Mouse (Mus musculus) testis, adult 2 months (tissue): Measurements from ENCODE around the gene Pi4kb. TPM values are rescaled to one million over a fixed set of nuclear protein-coding genes. Genes with fewer than 3 reads are reported as not detected.
"Not testable (repeated sequence)": the region's sequence is repeated elsewhere in the genome, so short reads cannot be mapped to it uniquely, and the experiment has no call there.

ENCODE experiments used
- H3K27ac ChIP-seq: fragments of 200-500 bp; 2 replicates; pipeline ENCODE4 v1.5.1; 2012; ENCODE audit warnings: low read depth, low read length; ENCODE audit not compliant: control insufficient read depth, insufficient read depth
- H3K27me3 ChIP-seq: fragments of 200-500 bp; 2 replicates; pipeline ENCODE4 v1.6.1; 2012; ENCODE audit warnings: mild to moderate bottlenecking, low read length, moderate library complexity; ENCODE audit not compliant: control insufficient read depth, insufficient read depth
- H3K36me3 ChIP-seq: fragments of 200-500 bp; 2 replicates; pipeline ENCODE4 v1.6.1; 2012; ENCODE audit warnings: mild to moderate bottlenecking, low read length; ENCODE audit not compliant: control insufficient read depth, insufficient read depth
- H3K4me1 ChIP-seq: fragments of 200-500 bp; 2 replicates; pipeline ENCODE4 v1.6.1; 2012; ENCODE audit warnings: low read length; ENCODE audit not compliant: control insufficient read depth, insufficient read depth
- H3K4me3 ChIP-seq: fragments of 200-500 bp; 2 replicates; pipeline ENCODE4 v1.5.1; 2012; ENCODE audit warnings: low read depth, mild to moderate bottlenecking, low read length, moderate library complexity, mixed read lengths; ENCODE audit not compliant: control insufficient read depth
- CTCF ChIP-seq: fragments of 200-500 bp; IDR thresholded peaks from 2 replicates; pipeline ENCODE4 v1.5.1; 2012; ENCODE audit warnings: low read depth, mild to moderate bottlenecking, inconsistent platforms, low read length, moderate library complexity; ENCODE audit not compliant: control insufficient read depth, insufficient read depth, insufficient replicate concordance
- POLR2A ChIP-seq: fragments of 200-500 bp; IDR thresholded peaks from 2 replicates; pipeline ENCODE4 v1.6.1; 2012; ENCODE audit warnings: low read depth, mild to moderate bottlenecking, inconsistent platforms, low read length, moderate library complexity; ENCODE audit not compliant: control insufficient read depth
- polyA plus RNA-seq: library from polyadenylated mRNA; depleted of rRNA; stranded (reverse); fragments of >200 nt; gene quantifications from 2 replicates; pipeline ENCODE4 v1.2.3, GENCODE M21; 2012; rRNA removed

Pi4kb gene
- polyA plus RNA-seq: 24.1 and 24.3 TPM in 2 replicates

GRCm38 (mm10) chr3:94974528-94975422 is at the start of gene Pi4kb:
Gene Pi4kb, plus strand, starts transcription at chr3:94974731.
- H3K4me3 ChIP-seq: peak within 1 kb of the TSS; percentile 88
- H3K4me1 ChIP-seq: peaks cover 5% of the 10 kb centered on the region
- H3K27me3 ChIP-seq: no peaks in the 10 kb centered on the region
- TF ChIP-seq CTCF (no peak), POLR2A (peak; percentile 59; the same call in 1 of the 2 replicates)
- no peaks in the 10 kb centered on the region; the same call in 1 of the 2 replicates for H3K36me3 ChIP-seq
- peak within 1 kb of the TSS; percentile 97 for H3K27ac ChIP-seq

DNA sequence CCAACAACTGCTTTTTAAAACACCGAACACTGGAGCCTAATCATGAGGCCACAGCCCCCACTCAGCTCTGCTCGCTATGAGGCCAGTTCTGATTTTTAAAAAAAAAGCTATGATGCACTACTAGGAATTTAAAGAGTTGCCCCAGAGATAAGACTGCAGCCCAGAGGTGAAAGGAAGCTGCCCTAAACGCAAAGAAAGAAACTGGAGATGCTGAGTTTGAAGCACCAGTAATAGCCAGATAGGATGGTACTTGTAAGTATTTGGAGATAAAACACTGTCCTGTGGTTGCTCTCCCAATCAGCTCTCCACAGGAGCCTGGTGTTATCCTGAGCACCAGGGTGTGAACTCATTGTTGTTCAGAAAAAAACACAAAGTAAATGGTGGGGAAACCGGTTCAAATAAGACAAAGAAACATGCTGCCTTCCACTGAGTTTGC is 48.2 kb upstream of the Pi4kb start:
- H3K27me3 ChIP-seq, H3K27ac ChIP-seq, H3K36me3 ChIP-seq, H3K4me1 ChIP-seq, H3K4me3 ChIP-seq: not testable (repeated sequence)

DNA sequence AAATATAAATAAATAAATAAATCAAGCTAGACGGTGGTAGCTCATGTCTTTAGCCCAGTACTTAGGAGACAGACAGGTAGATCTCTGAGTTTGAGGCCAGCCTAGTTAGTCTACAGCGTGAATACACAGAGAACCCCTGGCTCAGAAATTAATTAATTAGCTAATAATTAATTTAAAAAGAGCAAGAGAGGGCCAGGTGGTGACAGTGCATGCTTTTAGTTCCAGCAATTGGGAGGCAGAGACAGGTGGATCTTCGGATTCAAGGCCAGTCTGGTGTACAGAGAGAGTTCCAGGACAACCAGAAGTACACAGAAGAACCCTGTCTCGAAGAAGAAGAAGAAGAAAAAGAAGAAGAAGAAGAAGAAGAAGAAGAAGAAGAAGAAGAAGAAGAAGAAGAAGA is 45.6 kb upstream of the Pi4kb start:
- H3K36me3 ChIP-seq, H3K27ac ChIP-seq, H3K27me3 ChIP-seq, H3K4me3 ChIP-seq, H3K4me1 ChIP-seq: not testable (repeated sequence)

DNA sequence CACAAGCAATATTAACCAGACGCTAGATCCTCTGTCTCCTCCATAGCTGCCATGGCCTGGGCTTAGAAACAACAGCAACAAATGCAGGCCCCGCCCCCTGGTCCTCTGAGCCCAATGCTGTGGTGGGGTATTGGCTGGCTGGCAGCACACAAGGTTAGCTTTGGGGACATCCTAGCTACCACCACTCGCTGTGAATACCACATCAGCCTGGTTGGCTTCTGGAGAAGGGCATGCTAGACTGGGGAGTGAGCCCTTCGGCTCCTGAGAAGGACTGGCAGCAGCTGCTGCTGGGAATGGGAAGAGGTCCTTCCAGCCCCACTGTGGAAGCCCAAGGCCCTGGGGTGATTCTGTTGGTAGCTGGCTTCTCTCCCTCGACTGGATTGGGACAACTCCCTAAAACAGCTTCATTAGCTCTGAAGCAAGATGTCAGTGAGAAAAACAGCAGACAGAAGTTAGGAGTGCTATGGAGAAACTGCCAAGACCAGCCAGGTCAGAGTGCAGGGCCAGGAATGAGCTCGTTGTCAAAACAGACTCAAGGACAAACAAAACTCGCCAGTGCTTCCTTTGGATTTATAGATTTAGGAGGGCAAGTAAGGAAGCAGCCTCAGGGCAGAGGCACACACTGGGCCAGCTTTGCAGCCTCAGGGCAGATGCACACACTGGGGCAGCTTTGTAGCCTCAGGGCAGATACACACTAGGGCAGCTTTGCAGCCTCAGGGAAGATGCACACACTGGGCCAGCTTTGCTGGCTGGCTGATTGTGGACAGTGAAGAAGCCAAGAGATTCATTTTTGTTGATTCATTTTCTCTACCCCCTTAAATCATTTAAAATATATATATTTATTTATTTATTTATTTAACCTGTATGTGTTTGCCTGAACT is 43.9 kb upstream of the Pi4kb start:
- not testable (repeated sequence) for H3K4me1 ChIP-seq, H3K27me3 ChIP-seq
- H3K27ac ChIP-seq: peak overlapping the region; percentile 66

DNA sequence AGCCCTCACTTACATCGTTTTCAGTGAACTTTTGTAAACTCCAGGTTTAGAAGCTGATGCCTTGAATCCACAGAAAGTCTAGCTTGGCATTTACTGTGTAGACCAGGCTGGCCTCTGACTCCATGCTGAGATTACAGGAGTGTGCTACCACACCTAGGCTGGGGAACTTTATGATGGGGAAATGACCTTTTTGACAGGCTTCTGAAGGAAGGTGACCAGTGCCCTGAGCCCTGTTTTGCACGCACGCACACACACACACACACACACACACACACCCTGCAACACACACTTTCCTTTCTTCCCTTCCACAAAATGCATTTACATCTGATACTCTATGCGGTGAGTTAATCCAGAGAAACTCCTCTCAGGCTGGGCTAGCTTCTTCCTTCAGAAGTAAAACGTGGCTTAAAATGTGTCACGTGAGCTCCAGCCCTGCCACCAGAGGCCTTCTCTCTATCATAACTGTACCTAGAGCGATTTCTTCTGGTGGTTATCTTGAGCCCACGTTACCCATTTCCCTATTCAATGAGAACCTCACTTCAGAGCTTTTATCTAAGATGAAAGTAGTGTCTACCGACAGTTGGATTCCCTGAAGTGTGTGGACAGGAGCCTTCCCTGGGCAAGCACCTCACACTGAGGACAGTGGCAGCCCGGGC is 43.0 kb upstream of the Pi4kb start:
- H3K4me1 ChIP-seq, H3K4me3 ChIP-seq, H3K27me3 ChIP-seq, H3K36me3 ChIP-seq: not testable (repeated sequence)
- 0 out of 2 replicates have a peak overlapping the region, but pooled peaks have one; percentile 17 for H3K27ac ChIP-seq

More for the DNA sequence above, 43.9 kb upstream of the Pi4kb start:
- H3K36me3 ChIP-seq, H3K4me3 ChIP-seq: not testable (repeated sequence)

GRCm38 (mm10) chr3:94932279-94932678 is 42.3 kb upstream of the Pi4kb start:
- H3K27ac ChIP-seq: peak overlapping the region; percentile 90; the same call in 1 of the 2 replicates
- H3K27me3 ChIP-seq, H3K4me1 ChIP-seq, H3K36me3 ChIP-seq, H3K4me3 ChIP-seq: not testable (repeated sequence)

DNA sequence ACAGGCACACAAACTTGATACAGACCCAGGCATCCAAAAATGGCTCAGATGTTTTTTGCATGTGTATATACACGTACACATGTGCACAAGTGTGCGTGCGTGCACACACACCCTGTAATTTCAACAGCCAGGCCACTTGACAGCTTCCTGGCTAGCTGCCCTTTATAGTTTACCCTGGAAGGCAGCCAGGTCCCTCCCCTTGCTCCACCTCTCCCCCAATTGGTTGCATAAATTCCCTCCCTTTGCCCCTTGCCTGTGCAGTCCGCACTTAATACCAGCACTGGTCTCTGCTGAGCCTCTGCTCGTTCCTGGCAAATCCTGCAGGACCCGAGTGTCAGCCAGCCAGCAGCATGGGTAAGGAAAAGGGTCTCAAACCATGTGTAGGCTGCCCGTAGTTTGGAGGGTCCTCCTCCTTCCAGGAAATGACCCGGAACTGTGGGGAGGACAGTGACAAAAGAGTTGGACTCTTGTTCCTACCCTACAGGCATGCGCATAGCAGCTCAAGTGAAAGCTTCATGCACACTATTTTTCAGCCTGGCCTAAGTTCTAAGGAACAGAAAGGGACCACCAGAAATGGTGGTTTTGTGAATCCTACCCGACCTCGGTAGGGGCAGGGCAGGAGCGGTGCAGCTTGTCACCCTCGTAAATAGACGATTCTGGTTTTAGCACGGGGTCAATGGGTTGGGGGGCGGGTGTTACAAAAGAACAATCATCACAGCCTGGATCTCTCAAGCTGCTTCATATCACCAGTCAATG is 41.5 kb upstream of the Pi4kb start, which contains the start of gene Selenbp1:
Gene Selenbp1 (plus strand): TSS at position 248 of the 756 bp plus-strand sequence.
- peak within 1 kb of the TSS; percentile 90 for H3K27ac ChIP-seq
- TF ChIP-seq CTCF: no peak
- peak; percentile 65; the same call in 1 of the 2 replicates for TF ChIP-seq POLR2A
- H3K27me3 ChIP-seq: no peaks in the 10 kb centered on the region
- no peaks in the 10 kb centered on the region for H3K36me3 ChIP-seq
- no peaks in the 10 kb centered on the region; the same call in 1 of the 2 replicates for H3K4me1 ChIP-seq
- H3K4me3 ChIP-seq: peak within 1 kb of the TSS; percentile 74

DNA sequence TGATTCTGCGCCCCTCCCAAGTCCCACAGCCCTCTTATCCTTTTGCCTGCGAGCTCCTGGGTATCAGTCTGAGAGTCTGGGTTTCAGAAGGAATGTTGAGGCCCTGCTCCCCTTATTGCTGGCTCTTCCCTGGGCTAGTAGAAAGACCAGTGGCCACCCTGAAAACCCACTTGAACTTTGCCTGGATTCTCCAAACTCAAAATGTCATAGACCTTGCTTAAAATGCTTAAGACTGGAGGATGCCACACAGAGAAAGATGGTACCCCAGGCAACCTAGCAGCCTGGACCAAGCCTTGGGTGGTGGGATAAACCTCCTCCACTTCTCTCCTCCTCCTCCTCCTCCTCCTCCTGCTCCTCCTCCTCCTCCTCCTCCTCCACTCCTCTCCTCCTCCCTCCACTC is 40.9 kb upstream of the Pi4kb start:
- H3K36me3 ChIP-seq, H3K4me3 ChIP-seq, H3K27ac ChIP-seq, H3K4me1 ChIP-seq, H3K27me3 ChIP-seq: not testable (repeated sequence)

DNA sequence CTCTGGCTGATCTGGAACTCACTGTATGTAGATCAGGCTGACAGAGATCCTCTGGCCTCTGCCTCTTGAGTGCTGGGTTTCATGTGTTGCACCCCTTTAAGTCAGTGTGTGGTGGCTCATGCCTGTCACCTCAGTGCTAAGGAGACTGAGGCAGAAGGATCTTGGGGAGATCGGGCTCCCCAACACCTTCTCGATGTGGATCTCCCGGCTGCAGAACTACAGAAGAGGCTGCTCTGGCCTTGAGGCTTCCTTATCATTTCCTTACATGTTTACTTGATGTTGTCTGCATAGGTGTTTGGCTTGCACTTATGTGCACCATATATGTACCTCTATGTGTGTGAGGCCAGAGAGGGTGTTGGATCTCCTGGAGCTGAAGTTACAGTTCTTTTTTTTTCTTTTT is 40.0 kb upstream of the Pi4kb start:
- H3K4me3 ChIP-seq, H3K4me1 ChIP-seq, H3K27me3 ChIP-seq, H3K36me3 ChIP-seq, H3K27ac ChIP-seq: not testable (repeated sequence)

DNA sequence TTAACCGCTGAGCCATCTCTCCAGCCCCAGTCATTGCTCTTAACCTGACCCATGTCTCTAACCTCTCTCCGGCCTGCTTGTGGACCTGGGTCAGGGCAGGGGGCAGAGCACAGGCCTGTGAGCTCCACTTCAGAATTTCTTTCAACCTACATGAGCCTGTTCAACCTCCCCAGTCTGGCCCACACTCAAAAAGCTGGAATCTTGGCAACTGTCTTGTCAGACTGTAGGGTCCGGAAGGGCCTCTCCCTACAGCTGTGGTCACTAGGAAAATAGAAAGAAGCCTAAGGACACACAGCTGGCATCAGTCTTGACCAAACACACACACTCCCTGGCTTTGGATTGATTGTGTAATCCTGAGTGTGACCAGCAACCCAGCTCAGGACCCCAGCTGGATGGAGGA is 39.2 kb upstream of the Pi4kb start:
- not testable (repeated sequence) for H3K27me3 ChIP-seq, H3K36me3 ChIP-seq, H3K4me1 ChIP-seq, H3K4me3 ChIP-seq, H3K27ac ChIP-seq
